Mouse (Mus musculus): ENCODE measurements around the gene Srsf3. TPM values are rescaled to one million over a fixed set of nuclear protein-coding genes. Genes with fewer than 3 reads are reported as not detected.
A peak's percentile ranks its signal among the peaks of the same experiment; 100 is the strongest.

Gene Srsf3
- total and polyA plus RNA-seq, 2 experiments from 2014 or later, result 151 to 238 TPM

- no peak for TF ChIP-seq CTCF (IDR thresholded peaks at IDR 0.05; ENCODE audit: low read depth)
- no peak for TF ChIP-seq EP300 (IDR thresholded peaks at IDR 0.05; ENCODE audit: low read depth)
- H3K4me2 ChIP-seq (ENCODE audit: low read depth, low read length), result no peak overlapping the region
- peaks cover 7% of the 10 kb centered on the region for H3K4me1 ChIP-seq (ENCODE audit: control insufficient read depth, insufficient read depth)
- peaks cover 86% of the 10 kb centered on the region for H3K36me3 ChIP-seq (replicated peaks; ENCODE audit: control insufficient read depth, insufficient read depth, low read length)
- H3K4me3 ChIP-seq (ENCODE audit: low read depth, low read length), result no peak overlapping the region
- no peak overlapping the region for H3K9ac ChIP-seq (replicated peaks; ENCODE audit: low read depth, low read length)
- H3K9me3 ChIP-seq (replicated peaks; ENCODE audit: control insufficient read depth, low read length), result no peaks in the 10 kb centered on the region
- no peak overlapping the region for H3K27ac ChIP-seq (ENCODE audit: low read depth)
- DNase-seq (ENCODE audit: low spot score) (no peak), ATAC-seq (ENCODE audit: insufficient read depth, low read depth) (no peak)
- no peaks in the 10 kb centered on the region for H3K27me3 ChIP-seq (ENCODE audit: control insufficient read depth, insufficient read depth, low read length)
Observed at GRCm38 (mm10) chr17:29042569-29042968, 10.1 kb downstream of the Srsf3 start.

- no peak overlapping the region for H3K27ac ChIP-seq (ENCODE audit: low read depth)
- H3K4me3 ChIP-seq (ENCODE audit: low read depth, low read length), result no peak overlapping the region
- ATAC-seq (ENCODE audit: insufficient read depth, low read depth), result no peak
- H3K4me1 ChIP-seq (ENCODE audit: control insufficient read depth, insufficient read depth), result peaks cover 5% of the 10 kb centered on the region
- no peak for TF ChIP-seq CTCF (IDR thresholded peaks at IDR 0.05; ENCODE audit: low read depth)
- no peak for TF ChIP-seq EP300 (IDR thresholded peaks at IDR 0.05; ENCODE audit: low read depth)
- WGBS, result 72% methylated on average over 3 of the region's 3 CpGs
- H3K27me3 ChIP-seq (ENCODE audit: control insufficient read depth, insufficient read depth, low read length), result no peaks in the 10 kb centered on the region
- no peaks in the 10 kb centered on the region for H3K9me3 ChIP-seq (replicated peaks; ENCODE audit: control insufficient read depth, low read length)
- H3K36me3 ChIP-seq (replicated peaks; ENCODE audit: control insufficient read depth, insufficient read depth, low read length), result peaks cover 76% of the 10 kb centered on the region
- no peak overlapping the region for H3K9ac ChIP-seq (replicated peaks; ENCODE audit: low read depth, low read length)
- no peak overlapping the region for H3K4me2 ChIP-seq (ENCODE audit: low read depth, low read length)
- no peak for DNase-seq (ENCODE audit: low spot score)
Observed at GRCm38 (mm10) chr17:29043583-29043982, 11.2 kb downstream of the Srsf3 start.

DNA sequence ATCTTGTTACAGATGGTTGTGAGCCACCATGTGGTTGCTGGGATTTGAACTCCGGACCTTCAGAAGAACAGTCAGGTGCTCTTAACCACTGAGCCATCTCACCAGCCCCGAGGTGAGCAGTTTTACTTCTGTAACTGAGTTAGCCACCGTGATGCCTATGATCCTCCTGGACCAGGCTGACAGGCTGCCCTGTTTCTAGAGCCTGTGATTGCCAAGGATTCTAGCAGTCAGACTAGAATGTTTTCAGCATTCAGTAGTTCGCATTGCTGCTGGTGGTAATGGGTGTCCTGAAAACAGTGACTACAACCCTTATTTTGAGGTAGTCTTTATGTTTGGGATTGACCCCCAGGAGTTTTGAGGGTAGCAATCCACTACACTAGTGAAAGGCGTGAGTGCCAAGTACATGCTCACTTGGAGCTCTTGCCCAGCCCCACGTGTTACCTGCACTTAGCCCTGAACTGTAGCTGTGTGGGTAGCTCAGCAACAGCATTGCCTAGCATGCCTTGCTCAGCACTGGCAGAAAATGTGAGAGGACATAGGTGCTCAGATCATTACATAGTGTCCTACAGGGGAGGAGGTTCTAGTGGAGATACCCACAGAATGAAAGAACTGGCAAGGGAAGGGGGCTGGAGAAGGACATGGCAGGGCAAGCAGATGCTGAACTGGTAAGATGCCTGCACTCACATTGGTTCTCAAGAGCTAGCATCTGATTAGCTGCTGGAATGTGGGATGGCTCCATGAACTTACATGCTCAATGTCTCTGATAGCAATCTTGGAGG is 11.9 kb downstream of the Srsf3 start:
- Histone ChIP-seq H3K27ac (ENCODE audit: low read depth) (no peak overlapping the region), H3K4me1 (ENCODE audit: control insufficient read depth, insufficient read depth) (peaks cover 5% of the 10 kb centered on the region; the same call in 1 of the 2 replicates), H3K4me2 (ENCODE audit: low read depth, low read length) (no peak overlapping the region), H3K9ac (replicated peaks; ENCODE audit: low read depth, low read length) (no peak overlapping the region), H3K27me3 (ENCODE audit: control insufficient read depth, insufficient read depth, low read length) (no peaks in the 10 kb centered on the region), H3K36me3 (replicated peaks; ENCODE audit: control insufficient read depth, insufficient read depth, low read length) (peaks cover 69% of the 10 kb centered on the region), H3K9me3 (replicated peaks; ENCODE audit: control insufficient read depth, low read length) (no peaks in the 10 kb centered on the region), H3K4me3 (ENCODE audit: low read depth, low read length) (no peak overlapping the region)
- WGBS, result 75% methylated on average over 6 of the region's 6 CpGs
- no peak for TF ChIP-seq CTCF (IDR thresholded peaks at IDR 0.05; ENCODE audit: low read depth)
- TF ChIP-seq EP300 (IDR thresholded peaks at IDR 0.05; ENCODE audit: low read depth), result no peak
- no peak for DNase-seq (ENCODE audit: low spot score)
- ATAC-seq (ENCODE audit: insufficient read depth, low read depth), result no peak

- Histone ChIP-seq H3K4me1 (ENCODE audit: control insufficient read depth, insufficient read depth) (peaks cover 5% of the 10 kb centered on the region; the same call in 1 of the 2 replicates), H3K4me2 (ENCODE audit: low read depth, low read length) (no peak overlapping the region), H3K27me3 (ENCODE audit: control insufficient read depth, insufficient read depth, low read length) (no peaks in the 10 kb centered on the region), H3K4me3 (ENCODE audit: low read depth, low read length) (no peak overlapping the region), H3K9me3 (replicated peaks; ENCODE audit: control insufficient read depth, low read length) (no peaks in the 10 kb centered on the region), H3K9ac (replicated peaks; ENCODE audit: low read depth, low read length) (no peak overlapping the region), H3K36me3 (replicated peaks; ENCODE audit: control insufficient read depth, insufficient read depth, low read length) (peaks cover 63% of the 10 kb centered on the region), H3K27ac (ENCODE audit: low read depth) (peak overlapping the region; percentile 61)
- peak; percentile 76 for DNase-seq (ENCODE audit: low spot score)
- 62% methylated on average over 1 of the region's 1 CpGs for WGBS
- peak; percentile 39; the same call in 1 of the 2 replicates for ATAC-seq (ENCODE audit: insufficient read depth, low read depth)
- TF ChIP-seq EP300 (IDR thresholded peaks at IDR 0.05; ENCODE audit: low read depth) (no peak), CTCF (IDR thresholded peaks at IDR 0.05; ENCODE audit: low read depth) (peak; percentile 78)
Observed at GRCm38 (mm10) chr17:29044925-29045319, 12.5 kb downstream of the Srsf3 start.

- peak; percentile 42 for ATAC-seq (ENCODE audit: insufficient read depth, low read depth)
- TF ChIP-seq CTCF (IDR thresholded peaks at IDR 0.05; ENCODE audit: low read depth) (no peak), EP300 (IDR thresholded peaks at IDR 0.05; ENCODE audit: low read depth) (no peak)
- Histone ChIP-seq H3K4me1 (ENCODE audit: control insufficient read depth, insufficient read depth) (peaks cover 14% of the 10 kb centered on the region; the same call in 1 of the 2 replicates), H3K27ac (ENCODE audit: low read depth) (peak overlapping the region; percentile 75), H3K27me3 (ENCODE audit: control insufficient read depth, insufficient read depth, low read length) (no peaks in the 10 kb centered on the region), H3K9me3 (replicated peaks; ENCODE audit: control insufficient read depth, low read length) (no peaks in the 10 kb centered on the region), H3K4me2 (ENCODE audit: low read depth, low read length) (no peak overlapping the region), H3K4me3 (ENCODE audit: low read depth, low read length) (no peak overlapping the region), H3K36me3 (replicated peaks; ENCODE audit: control insufficient read depth, insufficient read depth, low read length) (peaks cover 54% of the 10 kb centered on the region), H3K9ac (replicated peaks; ENCODE audit: low read depth, low read length) (no peak overlapping the region; the same call in 1 of the 2 replicates)
- no peak for DNase-seq (ENCODE audit: low spot score)
- WGBS, result 43% methylated on average over 12 of the region's 12 CpGs
Observed at GRCm38 (mm10) chr17:29045741-29046530, 13.5 kb downstream of the Srsf3 start.
